Mouse (Mus musculus) thymus, postnatal 0 days (tissue): Measurements from ENCODE around the gene Dpp9. TPM values are rescaled to one million over a fixed set of nuclear protein-coding genes. Genes with fewer than 3 reads are reported as not detected.

Experiments
- DNase-seq: peaks from one replicate; pipeline ENCODE4 v3.0.0-alpha.2; 2015; ENCODE audit warnings: low spot score
- polyA plus RNA-seq: library from polyadenylated mRNA; unstranded; fragments of >200 nt; fragmentation: Nextera tagmentation; extraction: Ambion mirVana; gene quantifications from 2 replicates; pipeline ENCODE4 v1.2.1, GENCODE M21; 2015

Gene Dpp9
- polyA plus RNA-seq, 1 experiment from 2014 or later = 30.5 TPM

GRCm38 (mm10) chr17:56185281-56186141, 33.2 kb downstream of the Dpp9 start:
- DNase-seq = no peak

- peak; percentile 94 for DNase-seq
Observed at GRCm38 (mm10) chr17:56183658-56184103, 35.0 kb downstream of the Dpp9 start, which contains the start of gene Mydgf. Gene Mydgf (minus strand): TSS chr17:56183920.

- no peak for DNase-seq
Observed at GRCm38 (mm10) chr17:56182975-56183657, 35.6 kb downstream of the Dpp9 start.

GRCm38 (mm10) chr17:56175416-56175815, 43.3 kb downstream of the Dpp9 start:
- DNase-seq = no peak

- DNase-seq = no peak
Observed at GRCm38 (mm10) chr17:56173401-56174046, 45.2 kb downstream of the Dpp9 start.

GRCm38 (mm10) chr17:56171881-56172280, 46.8 kb downstream of the Dpp9 start:
- DNase-seq = no peak

DNA sequence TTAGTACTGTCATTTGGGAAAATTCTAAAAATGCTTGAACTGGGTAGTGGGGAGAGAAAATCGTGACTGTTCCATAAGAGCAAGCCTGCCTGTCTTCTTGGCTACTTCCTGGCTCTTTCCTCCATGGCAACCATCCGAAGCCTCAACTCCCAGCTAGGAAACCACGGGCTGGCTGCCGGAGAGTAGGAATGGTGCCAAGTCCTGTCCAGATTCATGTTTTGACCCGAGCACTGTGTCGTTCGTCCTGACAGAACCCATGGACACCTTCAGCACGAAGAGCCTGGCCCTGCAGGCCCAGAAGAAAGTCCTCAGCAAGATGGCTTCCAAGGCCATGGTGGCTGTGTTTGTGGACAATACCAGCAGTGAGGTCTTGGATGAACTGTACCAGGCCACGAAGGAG, 47.2 kb downstream of the Dpp9 start:
- no peak for DNase-seq

DNA sequence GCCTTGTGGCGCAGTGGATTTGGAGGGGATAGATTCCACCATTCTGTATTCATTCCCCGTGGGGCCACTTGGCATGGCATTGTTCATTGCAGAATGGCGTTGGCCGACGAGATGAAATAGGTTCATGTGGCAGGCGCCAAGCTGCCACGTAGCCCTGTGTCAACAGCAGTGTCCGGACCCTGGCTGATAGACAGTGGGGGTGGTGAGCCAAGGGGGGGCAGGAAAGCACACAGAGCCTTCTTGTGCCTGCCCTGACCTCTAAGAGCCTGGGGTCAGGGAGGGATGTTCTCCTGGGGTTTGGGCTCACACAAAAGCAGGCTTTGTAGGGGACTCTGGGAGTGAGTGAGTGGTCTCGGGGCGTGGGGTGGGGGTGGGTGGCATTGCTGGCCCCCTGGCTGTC, 48.1 kb downstream of the Dpp9 start:
- no peak for DNase-seq

DNA sequence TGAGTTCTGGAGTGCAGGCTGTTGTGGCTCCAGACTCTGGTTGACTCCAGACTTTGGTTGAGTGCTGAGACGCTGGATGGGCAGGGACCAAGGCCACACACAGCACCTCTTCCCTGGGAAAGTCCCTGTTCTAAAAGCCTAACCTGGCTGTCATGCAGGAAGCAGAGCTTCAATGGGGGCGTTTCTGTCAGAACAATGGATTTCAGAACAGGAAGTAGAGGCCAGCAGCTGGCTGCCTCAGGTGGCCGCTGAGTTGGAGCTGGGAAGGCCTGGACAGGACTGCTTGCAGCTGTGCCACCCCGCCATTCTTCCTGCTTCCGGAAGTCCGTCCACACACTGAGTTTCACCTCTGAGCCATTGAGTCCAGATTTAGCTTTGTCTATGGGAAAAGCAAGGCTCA, 48.9 kb downstream of the Dpp9 start:
- no peak for DNase-seq

- DNase-seq = no peak
Observed at GRCm38 (mm10) chr17:56165671-56166070, 53.0 kb downstream of the Dpp9 start.

GRCm38 (mm10) chr17:56164510-56164909, 54.2 kb downstream of the Dpp9 start:
- DNase-seq = no peak

DNA sequence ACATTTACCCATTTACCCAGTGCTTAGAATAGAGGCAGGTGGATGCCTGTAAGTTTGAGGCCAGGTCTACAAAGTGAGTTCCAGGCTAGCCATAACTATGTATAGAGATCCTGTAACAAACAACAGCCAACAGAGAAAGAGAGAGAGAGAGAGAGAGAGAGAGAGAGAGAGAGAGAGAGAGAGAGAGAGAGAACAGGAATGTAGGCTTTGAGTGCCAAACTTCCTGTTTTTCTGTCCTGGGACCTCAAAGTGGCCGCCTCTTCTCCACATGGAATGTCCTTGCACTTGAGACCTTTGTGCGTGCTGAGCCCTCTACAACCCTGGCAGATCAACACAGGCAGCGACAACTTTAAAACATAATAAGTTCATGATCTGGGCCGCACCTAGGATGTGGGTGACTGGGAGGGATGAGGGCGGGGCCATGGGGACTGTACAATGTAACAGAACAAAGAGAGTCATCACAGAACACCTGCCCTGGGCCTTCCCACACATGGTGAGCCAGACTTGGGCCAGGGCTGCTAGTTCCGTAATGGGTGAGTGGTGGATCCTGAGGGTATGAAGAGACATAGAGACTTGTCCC, 55.1 kb downstream of the Dpp9 start:
- peak; percentile 84 for DNase-seq

DNA sequence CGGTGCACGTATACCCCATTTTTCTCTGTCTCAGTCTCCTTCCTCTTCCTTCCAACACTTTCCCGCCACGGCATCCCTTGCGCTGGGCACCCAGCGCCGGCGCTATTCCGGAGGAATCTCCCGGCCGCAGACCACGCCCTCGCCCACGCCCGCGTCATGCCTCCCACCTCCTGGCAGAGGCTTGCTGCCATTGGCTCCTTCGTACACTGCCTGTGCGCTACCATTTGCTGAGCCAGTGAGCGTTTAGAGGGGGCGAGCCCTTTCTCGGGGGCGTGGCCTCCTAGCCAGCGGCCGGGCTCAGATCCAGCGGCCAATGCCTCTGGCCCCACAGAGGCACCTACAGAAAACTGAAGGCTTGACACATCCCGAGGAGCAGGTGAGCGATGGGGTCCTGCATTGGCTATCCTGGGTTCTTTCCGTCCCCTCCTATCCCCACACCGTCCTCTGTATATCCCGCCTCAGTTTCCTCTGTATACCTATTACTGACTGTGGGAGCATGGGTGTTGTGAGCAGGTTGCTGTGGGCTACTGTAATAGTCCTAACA, 56.4 kb downstream of the Dpp9 start, which contains the start of gene Tnfaip8l1:
Gene Tnfaip8l1 (plus strand): TSS at position 247 of the 544 bp plus-strand sequence.
- DNase-seq = peak; percentile 89

DNA sequence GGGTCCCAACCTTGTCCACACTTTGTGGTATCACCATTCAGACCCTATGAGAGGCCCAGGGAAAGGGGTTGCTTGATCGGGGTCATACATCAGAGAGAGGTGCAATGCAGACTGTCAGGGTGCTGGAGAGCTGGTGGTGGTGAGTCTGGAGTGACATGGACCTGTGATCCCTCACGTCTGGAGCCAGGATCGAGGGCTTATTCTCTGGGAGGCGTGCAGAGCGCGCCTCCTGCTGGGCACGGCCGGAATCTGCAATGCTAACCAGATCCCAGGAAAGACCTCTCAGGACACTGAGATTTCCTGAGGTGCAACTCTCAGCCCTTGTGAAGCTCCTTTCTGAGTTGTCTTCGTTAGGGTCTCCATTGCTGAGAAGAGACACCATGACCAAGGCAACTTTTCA, 59.0 kb downstream of the Dpp9 start:
- DNase-seq = peak; percentile 62

DNA sequence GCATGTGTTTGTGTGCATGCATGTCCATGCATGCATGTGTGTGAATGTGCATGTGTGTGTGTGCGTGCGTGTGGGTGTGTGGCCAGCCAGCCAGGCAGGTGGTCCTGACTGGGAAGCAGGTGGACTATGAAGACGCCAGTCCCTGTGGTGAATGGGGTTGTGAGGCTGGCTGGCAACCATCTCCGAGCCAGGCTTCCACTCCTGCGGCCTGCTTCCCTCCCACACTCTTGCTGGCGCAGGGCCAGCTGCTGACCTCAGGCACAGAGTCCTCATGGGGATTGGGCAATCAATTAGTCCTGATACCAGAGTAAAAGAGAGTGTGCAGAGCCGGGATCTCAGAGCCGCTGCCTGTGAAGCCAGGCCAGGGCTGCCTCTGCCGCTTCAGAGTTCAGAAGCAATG, 65.1 kb downstream of the Dpp9 start:
- no peak for DNase-seq

DNA sequence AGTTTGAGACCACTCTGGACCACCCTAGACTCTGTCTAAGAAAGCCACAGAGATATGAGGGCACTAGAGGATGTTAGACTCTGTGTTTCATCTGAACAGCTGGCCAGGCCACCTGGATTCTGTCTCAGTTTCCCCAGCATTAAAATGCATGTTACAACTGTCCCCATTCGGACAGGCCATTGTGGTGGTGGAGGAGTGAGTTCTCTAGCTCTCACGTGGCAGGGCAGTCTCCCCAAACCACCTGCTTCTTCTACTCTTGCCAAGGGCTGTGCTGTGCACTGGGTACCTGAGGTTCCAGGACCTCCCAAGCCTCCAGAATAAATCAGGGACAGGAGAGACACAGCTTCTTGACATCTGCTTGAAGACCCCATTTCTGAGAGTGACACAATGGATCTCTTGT, 68.8 kb downstream of the Dpp9 start:
- no peak for DNase-seq

- DNase-seq = no peak
Observed at GRCm38 (mm10) chr17:56148790-56149618, 69.7 kb downstream of the Dpp9 start.

DNA sequence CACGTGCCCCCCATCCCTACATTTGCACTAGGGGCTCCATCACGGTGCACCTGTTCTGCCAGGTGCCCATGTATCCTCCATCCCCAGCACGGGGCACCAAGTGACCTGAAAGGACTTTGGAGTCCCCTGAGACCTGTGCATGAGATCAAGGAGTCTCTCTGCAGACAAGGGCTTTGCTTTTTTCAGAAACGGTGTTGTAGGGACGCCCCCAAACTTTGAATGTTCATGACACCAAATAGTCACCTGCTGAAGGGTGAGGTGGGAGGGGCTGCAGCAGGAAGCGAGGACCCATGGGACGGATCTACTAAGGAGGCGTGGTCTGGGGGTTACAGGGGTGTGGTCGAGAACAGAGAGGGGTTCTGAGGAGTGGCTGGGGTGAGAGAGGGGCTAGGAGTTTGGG, 70.4 kb downstream of the Dpp9 start:
- DNase-seq = peak; percentile 63

- DNase-seq = no peak
Observed at GRCm38 (mm10) chr17:56147420-56147819, 71.3 kb downstream of the Dpp9 start.

DNA sequence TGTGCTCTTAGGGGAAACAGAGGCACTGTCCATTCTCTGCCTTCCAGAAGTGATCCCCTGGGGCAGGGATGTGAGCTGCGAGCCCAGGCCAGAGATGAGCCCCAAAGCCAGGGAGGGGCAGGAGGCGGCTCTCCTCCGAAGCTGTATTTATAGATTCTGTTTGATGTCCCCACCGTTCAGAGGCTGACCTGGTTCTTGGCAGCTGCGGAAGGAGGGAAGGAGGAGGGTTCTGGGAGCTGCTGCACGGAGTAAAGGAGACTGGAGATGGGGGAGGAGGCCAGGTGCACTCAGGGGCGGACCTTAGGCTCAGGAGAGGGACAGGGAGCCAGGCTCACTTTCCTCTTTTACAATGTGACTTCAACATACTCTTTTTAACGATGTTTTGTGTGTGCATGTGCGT, 72.6 kb downstream of the Dpp9 start:
- DNase-seq = peak; percentile 55
